Mouse (Mus musculus) CH12F3 (cell line): ENCODE results near the gene Tmem160.

Experiments
- in situ Hi-C: fragments of 300-500 bp; cut with MboI; formaldehyde crosslinking; loops from 2 replicates; pipeline ENCODE4 v1.14.3; 2020; ENCODE audit warnings: low sequenced_read_pairs

Gene Tmem160

DNA sequence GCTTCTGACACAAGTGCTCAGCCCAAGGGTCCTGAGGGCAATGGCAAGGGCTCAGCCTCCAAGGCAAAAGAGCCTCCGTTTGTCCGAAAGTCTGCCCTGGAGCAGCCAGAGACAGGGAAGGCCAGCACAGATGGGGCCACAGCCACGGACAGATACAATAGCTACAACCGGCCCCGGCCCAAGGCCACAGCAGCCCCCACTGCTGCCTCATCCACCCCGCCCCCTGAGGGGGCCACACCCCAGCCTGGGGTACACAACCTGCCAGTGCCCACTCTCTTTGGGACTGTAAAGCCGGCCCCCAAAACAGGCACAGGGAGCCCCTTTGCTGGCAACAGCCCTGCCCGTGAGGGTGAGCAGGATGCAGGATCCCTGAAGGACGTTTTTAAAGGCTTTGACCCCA, 17.5 kb upstream of the Tmem160 start:
- in situ Hi-C loops: no loop called here

- in situ Hi-C loops: no loop called here
Measured at GRCm38 (mm10) chr7:16441241-16441640, 11.3 kb upstream of the Tmem160 start.

- in situ Hi-C loops: no loop called here
Measured at GRCm38 (mm10) chr7:16451656-16452055, 923 bp upstream of the Tmem160 start.

DNA sequence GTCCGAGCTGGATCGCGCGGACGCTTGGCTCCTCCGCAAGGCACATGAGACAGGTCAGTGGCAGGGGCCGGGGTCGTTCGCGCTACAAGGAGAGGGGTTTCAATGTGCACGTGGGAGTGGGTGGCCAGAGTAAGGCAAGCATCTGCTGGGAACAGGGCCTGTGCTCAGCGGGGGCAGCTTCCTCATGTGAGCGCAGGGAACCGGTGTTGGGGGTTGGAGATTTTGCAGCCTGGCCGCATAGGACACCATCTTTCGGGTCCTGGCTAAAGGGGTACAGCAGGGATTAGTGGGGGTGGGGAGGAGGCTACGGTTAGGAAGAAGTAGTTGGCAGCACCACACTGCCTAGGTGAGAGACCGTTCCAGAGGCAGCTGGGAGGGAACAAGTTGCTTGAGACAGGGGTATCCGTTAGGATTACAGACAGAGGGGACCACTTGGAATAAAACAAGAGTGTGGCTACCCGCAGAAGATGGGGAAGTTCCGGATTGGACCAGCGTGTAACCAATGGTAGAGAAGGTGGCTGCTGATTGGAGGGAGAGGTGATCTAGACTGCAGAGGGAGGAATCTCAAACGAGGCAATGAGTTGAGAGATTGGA, 636 bp downstream of the Tmem160 start:
- in situ Hi-C loops: no loop called here

DNA sequence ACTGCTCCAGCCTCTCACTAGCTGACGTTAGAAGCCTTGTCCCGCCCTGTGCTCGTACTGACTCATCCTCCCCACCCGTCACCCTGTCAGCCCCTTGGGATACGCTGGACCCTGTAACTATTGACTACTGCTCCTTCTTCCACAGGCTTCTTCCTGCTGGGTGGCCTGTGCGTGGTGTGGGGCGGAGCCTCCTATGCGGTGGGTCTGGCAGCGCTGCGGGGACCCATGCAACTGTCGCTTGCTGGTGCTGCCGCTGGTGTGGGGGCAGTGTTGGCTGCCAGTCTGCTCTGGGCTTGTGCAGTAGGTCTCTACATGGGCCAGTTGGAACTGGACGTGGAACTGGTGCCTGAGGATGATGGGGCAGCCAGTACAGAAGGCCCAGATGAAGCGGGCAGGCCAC, 2.4 kb downstream of the Tmem160 start:
- in situ Hi-C loops: no loop called here

DNA sequence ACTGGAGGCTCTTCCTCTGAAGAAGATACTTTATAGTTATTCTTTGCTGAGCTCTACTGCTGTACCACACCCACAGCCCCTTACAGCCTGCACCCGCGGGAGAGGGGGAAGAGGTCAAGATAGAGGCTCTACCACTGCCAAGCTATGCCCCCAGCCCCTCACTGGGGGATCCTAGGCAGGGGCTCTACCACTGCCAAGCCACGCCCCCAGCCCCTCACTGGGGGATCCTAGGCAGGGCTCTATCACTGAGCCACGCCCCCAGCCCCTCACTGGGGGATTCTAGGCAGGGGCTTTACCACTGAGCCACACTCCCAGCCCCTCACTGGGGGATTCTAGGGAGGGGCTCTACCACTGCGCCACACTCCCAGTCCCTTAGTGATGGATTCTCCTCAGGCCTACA, 3.7 kb downstream of the Tmem160 start:
- in situ Hi-C loops: no loop called here

DNA sequence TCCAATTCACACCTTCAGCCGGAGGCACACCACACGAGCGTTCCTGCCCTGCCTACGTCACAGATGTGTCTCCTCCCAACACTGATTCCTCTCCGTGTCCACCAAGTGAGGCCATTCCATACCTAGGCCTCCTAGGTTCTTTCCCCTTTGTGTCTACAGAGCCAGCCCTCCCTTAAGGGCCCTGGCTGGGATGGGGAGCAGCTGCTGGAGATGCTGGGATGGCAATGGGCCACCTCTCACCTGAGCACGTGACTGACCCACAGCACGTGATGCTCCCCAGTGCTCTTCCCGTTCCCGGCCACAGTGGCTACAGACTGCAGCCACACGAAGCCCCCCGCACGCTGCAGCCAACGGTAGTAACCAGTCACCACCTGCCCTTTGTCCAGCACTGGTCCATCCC, 8.0 kb downstream of the Tmem160 start:
- in situ Hi-C loops: no loop called here

DNA sequence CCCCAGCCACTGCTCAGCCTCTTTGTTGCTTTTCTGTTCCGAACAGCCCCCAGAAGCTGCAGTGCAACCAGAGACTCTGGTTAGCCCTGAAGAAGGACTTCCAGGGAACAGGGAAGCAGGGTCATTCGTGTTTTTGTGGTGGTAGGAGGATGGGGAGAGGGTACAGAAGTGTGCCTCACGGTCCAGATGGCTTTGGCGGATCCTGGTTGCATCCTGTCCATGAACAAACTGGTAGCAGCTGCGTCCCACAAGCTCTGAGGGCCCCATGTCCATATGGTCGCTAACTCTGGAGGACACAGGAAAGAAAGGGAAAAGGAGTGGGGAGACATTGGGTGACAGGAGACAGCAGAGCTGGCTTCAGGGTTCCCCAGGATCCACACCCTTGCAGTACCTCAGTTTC, 8.6 kb downstream of the Tmem160 start:
- in situ Hi-C loops: no loop called here

DNA sequence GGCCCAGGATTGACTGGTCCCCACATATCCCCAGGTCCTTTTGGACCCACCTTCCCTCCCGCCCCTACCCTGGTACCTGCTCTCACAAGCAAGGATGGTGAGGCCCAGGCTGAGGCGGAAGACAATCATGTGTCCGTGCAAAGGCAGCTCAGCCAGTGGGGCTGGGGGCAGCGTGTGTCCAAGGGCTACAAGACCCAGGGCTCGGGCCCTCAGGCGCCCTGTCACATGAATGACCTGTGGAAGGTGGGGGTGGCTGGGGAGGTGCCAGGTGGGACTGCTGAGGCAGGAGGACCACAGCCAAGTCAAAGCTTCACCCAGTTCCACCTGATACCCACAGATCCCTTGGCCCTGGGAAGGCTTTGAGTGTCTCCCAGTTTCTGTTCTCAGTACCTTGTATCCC, 9.1 kb downstream of the Tmem160 start:
- in situ Hi-C loops: no loop called here

- in situ Hi-C loops: no loop called here
Measured at GRCm38 (mm10) chr7:16463214-16463613, 10.6 kb downstream of the Tmem160 start.

- in situ Hi-C loops: no loop called here
Measured at GRCm38 (mm10) chr7:16465160-16465559, 12.6 kb downstream of the Tmem160 start.

- in situ Hi-C loops: no loop called here
Measured at GRCm38 (mm10) chr7:16465568-16465967, 13.0 kb downstream of the Tmem160 start.

GRCm38 (mm10) chr7:16466565-16466964, 14.0 kb downstream of the Tmem160 start:
- in situ Hi-C loops: no loop called here

GRCm38 (mm10) chr7:16468115-16468514, 15.5 kb downstream of the Tmem160 start:
- in situ Hi-C loops: no loop called here

- in situ Hi-C loops: no loop called here
Measured at GRCm38 (mm10) chr7:16471549-16471948, 19.0 kb downstream of the Tmem160 start.

GRCm38 (mm10) chr7:16472116-16472709, 19.6 kb downstream of the Tmem160 start:
- in situ Hi-C loops: no loop called here

DNA sequence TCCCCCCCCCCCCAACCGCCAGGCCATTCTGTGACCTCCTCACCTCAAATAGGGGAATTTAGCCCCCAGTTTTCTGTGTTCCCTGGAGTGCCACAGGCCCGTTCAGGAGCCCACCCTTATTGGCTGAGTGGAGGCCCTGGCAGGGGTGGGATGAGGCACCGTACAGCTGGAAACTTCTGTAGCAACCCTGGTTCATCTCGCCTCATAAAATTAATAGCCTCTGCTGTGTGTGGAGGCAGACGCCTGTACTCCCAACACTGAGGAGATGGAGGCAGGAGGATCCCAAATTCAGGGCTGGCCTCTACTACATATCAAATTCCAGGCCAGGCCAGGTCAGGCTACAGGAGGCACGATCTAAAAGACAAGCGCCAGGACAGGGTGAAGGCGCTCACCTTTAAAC, 21.3 kb downstream of the Tmem160 start:
- in situ Hi-C loops: no loop called here

DNA sequence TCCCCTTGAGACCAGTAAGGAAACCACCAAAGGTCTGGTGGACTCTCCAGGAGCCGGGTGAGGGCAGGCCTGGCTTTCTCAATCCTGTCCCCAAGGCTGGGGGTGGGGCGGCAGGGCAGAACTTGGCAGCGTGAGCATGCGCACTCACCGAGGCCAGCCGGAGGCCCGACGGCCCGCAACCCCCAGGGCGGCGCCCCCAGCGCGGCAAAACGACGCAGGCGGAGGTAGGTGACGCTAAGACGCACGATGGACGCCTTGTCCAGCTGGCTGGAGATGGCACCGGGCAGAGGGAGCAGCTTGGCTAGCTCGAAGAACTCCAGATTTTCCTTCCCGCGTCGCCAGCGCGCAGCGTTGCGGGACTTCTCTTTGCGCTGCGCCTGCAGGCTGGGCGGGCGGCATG, 21.9 kb downstream of the Tmem160 start:
- in situ Hi-C loops: no loop called here

GRCm38 (mm10) chr7:16475321-16475720, 22.7 kb downstream of the Tmem160 start:
- in situ Hi-C loops: no loop called here

DNA sequence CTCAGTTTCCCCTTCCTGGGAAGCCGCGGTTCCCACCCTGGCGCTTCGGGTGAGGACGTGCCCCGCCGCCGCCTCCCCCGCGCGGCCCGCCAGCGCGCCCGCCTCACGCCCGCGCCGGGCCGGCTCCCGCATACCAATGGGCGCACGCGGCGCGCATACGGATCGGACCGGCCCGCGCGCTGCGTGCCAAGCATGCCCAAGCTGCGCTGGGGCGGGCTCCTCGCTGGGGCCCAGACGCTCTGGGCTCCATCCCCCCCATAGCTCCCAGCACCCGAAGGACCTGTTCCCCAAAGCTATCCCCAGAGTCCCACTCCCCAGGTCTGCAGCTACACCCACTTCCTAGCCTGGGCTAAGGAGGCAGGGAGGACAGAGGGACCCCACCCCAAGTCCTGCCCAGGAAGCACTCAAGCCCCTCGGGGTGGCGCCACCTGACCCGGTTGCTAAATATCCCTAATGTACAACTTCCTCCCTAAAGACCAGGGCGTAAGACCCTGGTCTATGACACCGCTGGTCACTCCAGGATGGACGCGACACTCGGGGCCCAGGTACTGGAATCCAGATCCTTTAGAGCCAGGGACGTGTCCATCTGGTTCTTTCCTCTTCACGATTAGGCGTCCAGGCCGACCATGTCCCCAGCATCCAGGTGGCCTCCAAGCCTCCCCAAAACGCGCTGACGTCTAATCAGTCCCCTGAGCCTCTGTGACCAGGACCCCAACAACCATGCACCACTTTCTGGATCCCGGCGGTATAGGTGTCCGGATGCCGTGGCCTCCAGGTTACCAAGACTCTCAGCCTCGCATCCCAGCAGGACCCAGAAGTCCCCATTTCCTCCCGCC, 23.4 kb downstream of the Tmem160 start:
- in situ Hi-C loops: no loop called here

DNA sequence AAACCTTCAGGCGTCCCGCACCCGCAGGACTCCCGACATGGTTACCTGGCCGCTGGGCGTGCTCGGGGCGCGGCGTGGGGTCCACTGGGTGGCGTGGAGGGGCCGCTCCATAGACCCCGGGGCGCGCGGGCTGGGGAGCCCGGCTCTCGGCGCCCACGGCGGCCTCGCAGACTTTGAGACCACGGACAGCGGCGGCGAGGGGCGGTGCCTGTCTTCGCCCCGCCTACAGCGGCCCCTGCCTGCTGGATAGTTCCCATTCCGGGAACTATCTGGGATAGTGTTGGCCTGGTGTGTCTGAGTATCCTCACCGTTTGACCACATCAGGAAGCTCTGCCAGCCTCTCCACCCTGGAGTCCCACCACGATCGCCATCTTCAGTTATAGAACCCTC, 24.0 kb downstream of the Tmem160 start:
- in situ Hi-C loops: no loop called here

- in situ Hi-C loops: no loop called here
Measured at GRCm38 (mm10) chr7:16477628-16478027, 25.0 kb downstream of the Tmem160 start, which contains the start of gene Npas1. TSS of gene Npas1 (minus strand) at chr7:16477728.
